Mouse (Mus musculus) forebrain, embryonic 11.5 days (tissue): Measurements from ENCODE around the gene Ssb. TPM values are rescaled to one million over a fixed set of nuclear protein-coding genes. Genes with fewer than 3 reads are reported as not detected.
A peak's percentile ranks its signal among the peaks of the same experiment; 100 is the strongest.
"Not testable (repeated sequence)": the region's sequence is repeated elsewhere in the genome, so short reads cannot be mapped to it uniquely, and the experiment has no call there.

ENCODE experiments used
- ATAC-seq: fragments of 200-750 bp; cut with Nextera tagmentation; replicated peaks from 2 replicates; pipeline ENCODE4 v1.8.0; 2017; ENCODE audit warnings: moderate TSS enrichment; ENCODE audit not compliant: low FRiP score
- DNase-seq: peaks from one replicate; pipeline ENCODE4 v3.0.0-alpha.2; 2017; ENCODE audit warnings: low spot score
- H3K27ac ChIP-seq: fragments of 300-500 bp; sonication (generic); 2 replicates; pipeline ENCODE4 v1.5.1; 2014; ENCODE audit warnings: low read depth, low read length
- H3K27me3 ChIP-seq: fragments of 300-500 bp; sonication (generic); 2 replicates; pipeline ENCODE4 v1.6.1; 2014; ENCODE audit warnings: mild to moderate bottlenecking, low read length, mixed read lengths; ENCODE audit not compliant: control insufficient read depth, insufficient read depth
- H3K36me3 ChIP-seq: fragments of 300-500 bp; sonication (generic); 2 replicates; pipeline ENCODE4 v1.6.1; 2014; ENCODE audit warnings: mild to moderate bottlenecking, low read length, moderate library complexity, mixed read lengths; ENCODE audit not compliant: control insufficient read depth, insufficient read depth
- H3K4me1 ChIP-seq: fragments of 300-500 bp; sonication (generic); replicated peaks from 2 replicates; pipeline ENCODE4 v1.6.1; 2014; ENCODE audit warnings: low read length, mixed read lengths; ENCODE audit not compliant: control insufficient read depth, insufficient read depth
- H3K4me2 ChIP-seq: fragments of 300-500 bp; sonication (generic); 2 replicates; pipeline ENCODE4 v1.6.1; 2014; ENCODE audit warnings: low read depth, mild to moderate bottlenecking, low read length, moderate library complexity, mixed read lengths; ENCODE audit not compliant: severe bottlenecking
- H3K4me3 ChIP-seq: fragments of 300-500 bp; sonication (generic); 2 replicates; pipeline ENCODE4 v1.5.1; 2014; ENCODE audit warnings: low read depth, low read length
- H3K9ac ChIP-seq: fragments of 300-500 bp; sonication (generic); 2 replicates; pipeline ENCODE4 v1.6.1; 2014; ENCODE audit warnings: low read length
- H3K9me3 ChIP-seq: fragments of 300-500 bp; sonication (generic); 2 replicates; pipeline ENCODE4 v1.6.1; 2016; ENCODE audit warnings: low read length, mixed read lengths; ENCODE audit not compliant: control insufficient read depth
- WGBS: fragments of 180-500 bp; shearing (Covaris S2); extraction: QIAGEN DNeasy Blood & Tissue Kit; methylation state at CpG from one replicate; pipeline ENCODE4 v1.1.7; 2014; 5-methylcytosine and 5-hydroxymethylcytosine counted together
- polyA plus RNA-seq: library from polyadenylated mRNA; unstranded; fragments of >200 nt; fragmentation: Nextera tagmentation; extraction: Ambion mirVana; gene quantifications from 2 replicates; pipeline ENCODE4 v1.2.1, GENCODE M21; 2014

Ssb gene
- polyA plus RNA-seq, 1 experiment from 2014 or later = 430 TPM

- Histone ChIP-seq H3K9me3 (no peaks in the 10 kb centered on the region), H3K4me3 (peak overlapping the region; percentile 99), H3K27ac (peak overlapping the region; percentile 79), H3K36me3 (no peaks in the 10 kb centered on the region; the same call in 1 of the 2 replicates), H3K27me3 (no peaks in the 10 kb centered on the region), H3K4me1 (0 out of 2 replicates have a peak, but pooled peaks cover 2% of the 10 kb centered on the region), H3K4me2 (peak overlapping the region; percentile 95), H3K9ac (peak overlapping the region; percentile 99)
- DNase-seq = peak; percentile 72
- ATAC-seq = peak; percentile 73
- under 1% methylated on average over 39 of the region's 55 CpGs for WGBS
Measured at GRCm38 (mm10) chr2:69897618-69898575, 36.5 kb downstream of the Ssb start.

- H3K4me1 ChIP-seq = 0 out of 2 replicates have a peak, but pooled peaks cover under 1% of the 10 kb centered on the region
- H3K9ac ChIP-seq = no peak overlapping the region
- no peak overlapping the region for H3K4me3 ChIP-seq
- ATAC-seq (no peak), DNase-seq (no peak)
- 94% methylated on average over 3 of the region's 3 CpGs for WGBS
- no peak overlapping the region for H3K4me2 ChIP-seq
- no peaks in the 10 kb centered on the region for H3K9me3 ChIP-seq
- no peaks in the 10 kb centered on the region for H3K27me3 ChIP-seq
- H3K36me3 ChIP-seq = no peaks in the 10 kb centered on the region; the same call in 1 of the 2 replicates
- no peak overlapping the region for H3K27ac ChIP-seq
Measured at GRCm38 (mm10) chr2:69903541-69903940, 42.2 kb downstream of the Ssb start.

DNA sequence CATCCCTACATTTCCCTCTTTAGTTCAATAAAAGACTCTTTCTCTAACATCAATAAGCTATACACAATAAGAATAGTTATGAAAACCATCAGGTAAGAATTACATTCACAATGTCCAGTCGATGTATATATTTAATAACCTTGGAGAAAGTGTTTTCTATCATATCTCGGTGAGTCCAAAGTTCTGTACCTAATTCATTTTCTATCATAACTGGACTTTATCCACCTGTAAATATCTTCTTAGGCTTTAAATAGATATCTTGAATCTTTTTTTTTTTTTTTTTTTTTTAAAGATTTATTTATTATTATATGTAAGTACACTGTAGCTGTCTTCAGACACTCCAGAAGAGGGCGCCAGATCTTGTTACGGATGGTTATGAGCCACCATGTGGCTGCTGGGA is 46.0 kb downstream of the Ssb start:
- H3K9me3 ChIP-seq, H3K9ac ChIP-seq, H3K27me3 ChIP-seq, H3K27ac ChIP-seq, H3K4me1 ChIP-seq, H3K4me3 ChIP-seq, ATAC-seq, H3K36me3 ChIP-seq, DNase-seq, H3K4me2 ChIP-seq: not testable (repeated sequence)
- 83% methylated on average over 4 of the region's 4 CpGs for WGBS

DNA sequence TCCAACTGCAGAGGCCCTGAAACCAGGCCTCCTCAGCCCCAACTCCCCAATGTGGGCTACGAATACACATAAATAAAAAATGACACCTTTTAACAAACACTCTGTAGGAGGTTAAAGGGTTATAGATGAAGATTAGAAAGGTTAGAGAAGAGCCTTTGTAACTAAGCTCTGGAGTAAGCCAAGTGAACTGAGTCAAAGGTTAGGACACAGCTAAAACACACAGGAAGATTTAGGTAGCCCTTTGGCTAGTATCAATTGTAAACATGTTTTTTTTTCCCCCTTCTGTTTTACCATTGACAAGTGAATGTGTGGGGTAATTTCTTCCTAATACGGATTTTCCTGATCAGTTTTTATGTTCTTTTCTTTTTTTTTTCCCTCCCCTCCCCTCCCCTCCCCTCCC is 51.4 kb downstream of the Ssb start:
- H3K4me2 ChIP-seq = no peak overlapping the region
- WGBS = 41% methylated on average over 2 of the region's 2 CpGs

DNA sequence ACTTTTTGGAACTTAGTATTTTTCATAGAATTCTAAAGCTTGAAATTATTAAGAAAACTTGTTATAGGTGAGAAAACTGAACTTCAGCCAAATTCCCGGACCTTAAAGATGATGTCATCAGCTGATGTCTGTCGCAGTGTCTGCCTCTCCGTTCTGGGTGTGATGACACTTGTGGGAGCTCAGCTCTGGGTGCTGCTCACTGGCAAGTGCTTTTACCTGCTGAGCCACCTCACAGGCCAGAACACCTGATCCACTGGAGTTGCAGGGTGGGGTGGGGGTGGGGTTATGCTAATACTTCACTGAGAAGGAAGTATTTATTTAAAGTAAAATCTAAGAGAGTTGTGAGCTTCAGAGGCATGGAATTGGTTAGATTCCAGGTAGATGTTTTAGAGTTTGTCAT is 55.9 kb downstream of the Ssb start:
- H3K9ac ChIP-seq = no peak overlapping the region
- H3K4me1 ChIP-seq = no peaks in the 10 kb centered on the region
- ATAC-seq = no peak
- no peak for DNase-seq
- WGBS = 94% methylated on average over 3 of the region's 3 CpGs
- no peak overlapping the region for H3K4me3 ChIP-seq
- peaks cover 4% of the 10 kb centered on the region; the same call in 1 of the 2 replicates for H3K36me3 ChIP-seq
- H3K9me3 ChIP-seq = no peaks in the 10 kb centered on the region
- no peaks in the 10 kb centered on the region for H3K27me3 ChIP-seq
- H3K27ac ChIP-seq = no peak overlapping the region
- no peak overlapping the region for H3K4me2 ChIP-seq

More for the DNA sequence above, 51.4 kb downstream of the Ssb start:
- H3K4me1 ChIP-seq = no peaks in the 10 kb centered on the region
- no peaks in the 10 kb centered on the region for H3K9me3 ChIP-seq
- DNase-seq = no peak
- H3K9ac ChIP-seq = no peak overlapping the region
- peaks cover 4% of the 10 kb centered on the region; the same call in 1 of the 2 replicates for H3K36me3 ChIP-seq
- ATAC-seq = no peak
- no peaks in the 10 kb centered on the region for H3K27me3 ChIP-seq
- H3K4me3 ChIP-seq = no peak overlapping the region
- no peak overlapping the region for H3K27ac ChIP-seq

Other genes with a start within 250 kb of the Ssb start
- 11.0 and 18.8 TPM in 2 replicates for gene Bbs5, start 214.4 kb upstream of the Ssb start, polyA plus RNA-seq
- 0.13 and 0.15 TPM in 2 replicates for gene Klhl41, start 191.4 kb upstream of the Ssb start, polyA plus RNA-seq
- 22.3 and 22.7 TPM in 2 replicates for gene Fastkd1, start 148.0 kb upstream of the Ssb start, polyA plus RNA-seq
- 135 and 146 TPM in 2 replicates for gene Ppig, start 139.0 kb upstream of the Ssb start, polyA plus RNA-seq
- gene Ccdc173, start 72.0 kb upstream of the Ssb start, polyA plus RNA-seq = 4.2 and 4.8 TPM in 2 replicates
- gene Phospho2, start 71.9 kb upstream of the Ssb start, polyA plus RNA-seq = 34.5 and 39.1 TPM in 2 replicates
- 36.3 and 36.7 TPM in 2 replicates for gene Klhl23, start 39.6 kb upstream of the Ssb start, polyA plus RNA-seq
- gene Mettl5, start 24.1 kb downstream of the Ssb start, polyA plus RNA-seq = 43.1 and 45.1 TPM in 2 replicates
- gene Ubr3, start 35.7 kb downstream of the Ssb start, polyA plus RNA-seq = 14.0 and 19.6 TPM in 2 replicates
- gene Myo3b, start 177.6 kb downstream of the Ssb start, polyA plus RNA-seq = 0.07 TPM in 1 of 2 replicates, not detected in the other